Mouse (Mus musculus) kidney, postnatal 10 days (tissue): ENCODE data around the gene Slc27a1.
A peak's percentile ranks its signal among the peaks of the same experiment; 100 is the strongest.

Experiments
- DNase-seq: peaks from one replicate; pipeline ENCODE4 v3.0.0; 2021; ENCODE audit warnings: mixed read lengths

Gene Slc27a1

DNA sequence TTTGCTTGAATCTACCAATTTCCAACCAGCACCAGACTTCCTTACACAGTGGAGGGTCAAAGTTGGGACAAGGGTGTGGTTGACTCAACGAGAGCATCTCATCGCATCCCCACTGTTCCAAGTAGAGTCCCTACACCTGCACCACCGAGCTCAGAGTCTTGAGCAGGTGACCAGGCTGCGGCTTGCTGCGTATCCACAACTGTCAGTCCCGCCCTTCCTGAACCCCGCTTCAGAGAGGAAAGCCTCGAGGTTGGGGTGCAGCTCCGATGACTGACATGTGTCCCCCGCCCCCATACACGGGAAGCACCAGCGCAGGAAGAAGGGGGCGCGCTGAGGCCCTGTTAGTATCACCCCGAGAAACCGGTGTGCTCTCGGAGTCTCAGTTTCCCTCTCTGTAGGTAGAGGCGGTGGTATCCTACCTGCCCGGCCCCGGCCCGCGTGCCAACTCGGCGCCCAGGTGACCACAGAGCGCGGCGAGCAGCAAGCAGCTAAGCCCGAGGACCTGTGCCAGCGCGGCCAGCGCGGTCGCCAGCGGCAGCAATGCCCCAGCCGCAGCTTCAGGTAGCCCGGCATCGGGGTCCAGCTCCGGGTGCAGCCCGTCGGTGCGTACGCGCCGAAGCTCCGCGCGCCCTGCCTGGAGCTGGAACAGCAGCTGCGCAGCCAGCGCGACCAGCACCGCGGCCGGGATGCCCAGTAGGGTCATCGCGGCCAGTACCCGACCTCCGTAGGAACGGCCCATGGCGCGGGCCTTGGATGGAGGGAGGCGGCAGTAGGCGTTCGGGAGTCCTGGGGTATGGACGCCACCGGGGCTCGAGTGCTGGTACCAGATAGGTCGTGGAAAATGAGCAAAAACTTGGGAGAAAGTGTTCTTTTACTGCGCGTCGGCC is 10.4 kb upstream of the Slc27a1 start, which contains the start of gene Tmem221:
TSS of gene Tmem221 (minus strand) at position 801 of the 887 bp plus-strand sequence.
- no peak for DNase-seq

DNA sequence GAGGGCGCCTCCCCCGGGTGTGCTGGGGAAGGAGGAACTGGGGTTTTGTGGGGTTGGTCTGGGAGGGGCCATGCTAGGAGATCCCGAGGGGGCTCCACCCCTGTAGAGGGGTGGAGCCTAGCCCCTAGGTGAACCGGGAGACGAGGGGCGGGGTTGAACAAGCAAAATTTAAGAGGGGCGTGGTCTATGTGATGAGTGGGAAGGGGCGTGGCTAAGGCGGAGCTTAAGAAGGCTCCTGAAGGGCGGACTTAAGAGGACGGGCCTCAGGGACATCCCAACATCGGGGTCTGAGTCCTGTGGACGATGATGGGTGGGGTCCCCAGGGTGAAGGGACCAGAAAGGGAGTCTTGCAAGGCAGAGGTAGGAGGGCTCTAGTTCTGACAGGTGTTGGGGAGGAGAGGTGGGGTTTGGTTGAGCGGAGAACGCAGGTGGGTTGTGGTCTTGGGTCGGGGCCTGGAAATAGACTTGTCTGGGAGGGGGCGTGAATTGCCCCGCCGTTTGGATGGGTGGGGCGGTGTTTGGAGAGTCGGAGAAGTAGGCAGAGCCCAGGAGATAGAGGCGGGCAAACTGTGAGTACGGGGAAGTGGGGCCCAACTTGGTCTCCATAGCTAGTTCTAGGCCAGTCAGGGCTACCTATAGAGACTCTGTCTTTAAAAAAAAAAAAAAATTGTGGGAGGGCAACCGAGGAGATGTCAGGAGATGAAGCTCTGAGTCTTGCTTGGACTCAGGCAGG is 9.6 kb upstream of the Slc27a1 start:
- peak; percentile 89 for DNase-seq

DNA sequence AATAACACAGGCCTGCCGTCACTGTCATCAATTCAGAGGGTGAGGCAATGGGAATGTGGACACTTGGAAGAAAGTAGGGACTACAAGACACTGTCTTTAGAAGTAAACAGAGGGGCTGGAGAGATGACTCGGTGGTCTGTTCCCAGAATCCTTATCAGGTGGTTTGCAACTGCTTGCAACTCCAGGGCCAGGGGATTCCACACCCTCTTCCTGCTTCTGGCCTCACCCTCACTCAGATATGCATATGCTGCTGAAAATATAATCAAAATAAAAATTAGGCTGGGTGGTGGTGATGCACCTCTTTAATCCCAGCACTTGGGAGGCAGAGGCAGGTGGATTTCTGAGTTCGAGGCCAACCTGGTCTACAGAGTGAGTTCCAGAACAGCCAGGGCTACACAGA is 8.6 kb upstream of the Slc27a1 start:
- no peak for DNase-seq

DNA sequence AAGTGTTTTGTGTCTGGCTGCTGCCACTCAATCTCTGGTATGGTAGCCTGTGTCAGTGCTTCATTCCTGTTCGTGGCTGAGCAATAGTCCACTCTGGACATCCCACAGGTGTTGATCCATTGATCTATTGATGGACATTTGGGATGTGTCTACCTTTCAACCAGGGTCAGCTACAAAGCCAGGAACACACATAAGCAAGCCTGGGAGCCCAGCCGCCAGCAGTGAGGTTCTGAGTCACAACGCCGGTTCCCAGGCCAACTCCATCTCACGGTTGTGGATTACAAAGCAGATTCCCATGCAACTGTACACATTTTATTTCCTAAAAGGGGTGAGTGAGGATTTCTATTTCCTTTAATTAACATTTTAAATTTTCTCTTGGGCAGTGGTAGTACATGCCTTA is 7.9 kb upstream of the Slc27a1 start:
- DNase-seq = no peak

DNA sequence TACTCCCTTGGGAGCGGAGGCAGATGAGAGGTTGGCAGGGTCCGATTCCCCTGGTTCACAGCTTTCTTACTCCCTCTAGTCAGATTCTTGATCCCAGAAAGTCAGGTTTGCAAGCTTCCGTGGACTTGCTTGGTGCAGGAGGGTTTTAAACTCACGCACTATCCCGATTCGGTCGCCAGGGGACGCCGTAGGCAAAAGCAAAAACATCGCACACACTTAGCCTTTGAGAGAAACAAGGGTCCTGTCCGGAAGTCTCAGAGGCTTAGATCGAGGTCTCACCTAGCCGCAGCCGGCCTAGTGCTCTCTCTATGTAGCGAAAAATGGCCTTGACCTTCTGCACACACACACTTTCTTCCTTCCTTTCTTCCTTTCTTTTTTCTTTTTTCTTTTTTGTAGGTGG is 7.3 kb upstream of the Slc27a1 start:
- peak; percentile 77 for DNase-seq

DNA sequence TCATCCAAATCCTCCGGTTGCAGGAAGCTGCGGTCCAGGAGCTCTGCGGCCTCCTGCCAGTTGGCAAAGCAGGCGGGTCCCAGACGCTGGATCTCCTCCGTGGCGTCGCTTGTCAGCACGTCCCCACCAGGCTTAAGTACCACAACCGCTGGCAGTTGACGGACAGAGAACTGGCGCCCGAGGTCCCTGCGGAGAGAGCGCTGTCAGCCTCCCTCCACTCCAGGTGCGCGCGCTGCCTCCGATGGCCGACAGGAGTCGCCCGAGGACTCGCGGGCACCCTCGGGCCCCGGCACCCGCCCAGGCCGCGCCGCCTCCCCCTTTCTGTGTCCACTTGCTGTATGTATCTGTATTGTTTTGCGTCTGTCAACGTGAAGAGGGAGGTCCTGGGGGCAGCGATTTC is 5.9 kb upstream of the Slc27a1 start:
- DNase-seq = peak; percentile 89

DNA sequence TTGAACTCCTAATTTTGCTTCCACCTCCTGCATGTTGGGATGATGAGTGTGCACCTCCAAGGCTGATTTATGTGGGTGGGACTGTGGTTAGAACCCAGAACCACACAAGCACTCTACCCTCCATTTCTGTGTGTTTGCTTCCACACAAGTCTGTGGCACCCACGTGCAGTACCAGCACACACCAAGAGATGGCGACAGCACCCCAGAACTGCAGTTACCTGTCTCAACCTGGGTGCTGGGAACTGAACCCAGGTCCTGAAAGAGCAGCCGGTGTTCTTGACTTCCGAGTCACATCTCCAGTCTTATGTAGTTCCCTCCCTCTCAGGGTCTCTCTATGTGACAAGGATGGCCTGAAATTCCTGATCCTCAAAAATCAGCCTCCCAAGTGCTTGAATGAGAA is 4.7 kb upstream of the Slc27a1 start:
- no peak for DNase-seq

DNA sequence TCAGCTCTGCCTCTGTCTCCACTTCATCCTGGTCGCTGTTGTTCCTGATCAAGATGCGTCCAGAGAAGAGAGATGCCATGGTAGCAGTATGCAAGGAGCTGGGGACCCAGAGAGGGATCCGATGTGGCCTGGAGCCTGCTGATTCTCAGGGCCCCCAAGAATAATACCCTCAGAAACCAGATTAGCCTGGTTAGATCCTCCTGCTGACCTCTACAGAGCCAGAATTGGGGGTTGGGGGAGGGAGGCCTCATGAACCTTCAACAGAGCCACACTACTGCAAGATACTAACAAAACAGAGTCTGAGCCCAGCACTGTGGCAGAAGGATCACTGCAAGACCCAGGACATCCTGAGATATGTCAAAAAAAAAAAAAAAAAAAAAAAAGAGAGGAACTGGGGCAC is 2.2 kb upstream of the Slc27a1 start, which contains the start of gene Nxnl1:
TSS of gene Nxnl1 (minus strand) at position 101 of the 400 bp plus-strand sequence.
- DNase-seq = no peak

DNA sequence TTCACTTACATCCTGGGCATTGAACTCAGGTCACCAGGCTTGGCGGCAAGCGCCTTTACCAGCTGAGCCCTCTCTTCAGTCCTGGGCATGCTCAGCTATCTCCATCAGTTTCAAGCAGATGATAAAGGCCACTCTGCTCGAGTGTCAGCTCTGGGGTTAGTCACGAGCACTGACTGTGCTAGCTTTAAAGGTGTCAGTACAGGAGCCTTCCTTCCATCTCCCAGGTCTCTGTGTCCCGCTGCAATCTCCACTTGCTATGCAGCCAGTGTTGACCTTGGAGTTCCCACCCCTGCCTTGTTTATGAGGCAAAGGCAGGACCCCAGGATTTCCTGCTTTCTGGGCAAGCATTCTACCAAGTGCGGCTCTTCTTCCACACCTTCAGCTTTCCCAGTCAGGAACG is 1.1 kb upstream of the Slc27a1 start:
- DNase-seq = no peak

DNA sequence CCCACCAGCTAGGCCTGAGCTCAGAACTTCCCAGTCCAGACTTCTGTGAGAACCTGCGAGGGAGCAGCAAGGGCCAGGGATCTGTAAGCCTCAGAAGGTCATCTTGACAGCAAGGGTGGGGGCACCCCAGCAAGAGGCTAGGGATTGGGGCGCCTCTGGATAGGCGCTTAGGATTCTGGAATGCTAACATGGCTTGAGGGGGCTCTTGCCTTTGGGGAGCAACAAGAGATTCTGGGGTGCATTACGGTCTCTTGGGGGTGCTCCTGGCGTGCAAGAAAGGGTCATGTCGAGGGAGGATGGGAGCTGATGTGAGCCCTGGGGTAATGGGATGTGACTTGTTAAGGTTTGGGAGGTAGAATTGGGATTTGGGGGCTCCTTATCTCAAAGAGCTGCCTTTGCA is 259 bp downstream of the Slc27a1 start:
- DNase-seq = no peak

DNA sequence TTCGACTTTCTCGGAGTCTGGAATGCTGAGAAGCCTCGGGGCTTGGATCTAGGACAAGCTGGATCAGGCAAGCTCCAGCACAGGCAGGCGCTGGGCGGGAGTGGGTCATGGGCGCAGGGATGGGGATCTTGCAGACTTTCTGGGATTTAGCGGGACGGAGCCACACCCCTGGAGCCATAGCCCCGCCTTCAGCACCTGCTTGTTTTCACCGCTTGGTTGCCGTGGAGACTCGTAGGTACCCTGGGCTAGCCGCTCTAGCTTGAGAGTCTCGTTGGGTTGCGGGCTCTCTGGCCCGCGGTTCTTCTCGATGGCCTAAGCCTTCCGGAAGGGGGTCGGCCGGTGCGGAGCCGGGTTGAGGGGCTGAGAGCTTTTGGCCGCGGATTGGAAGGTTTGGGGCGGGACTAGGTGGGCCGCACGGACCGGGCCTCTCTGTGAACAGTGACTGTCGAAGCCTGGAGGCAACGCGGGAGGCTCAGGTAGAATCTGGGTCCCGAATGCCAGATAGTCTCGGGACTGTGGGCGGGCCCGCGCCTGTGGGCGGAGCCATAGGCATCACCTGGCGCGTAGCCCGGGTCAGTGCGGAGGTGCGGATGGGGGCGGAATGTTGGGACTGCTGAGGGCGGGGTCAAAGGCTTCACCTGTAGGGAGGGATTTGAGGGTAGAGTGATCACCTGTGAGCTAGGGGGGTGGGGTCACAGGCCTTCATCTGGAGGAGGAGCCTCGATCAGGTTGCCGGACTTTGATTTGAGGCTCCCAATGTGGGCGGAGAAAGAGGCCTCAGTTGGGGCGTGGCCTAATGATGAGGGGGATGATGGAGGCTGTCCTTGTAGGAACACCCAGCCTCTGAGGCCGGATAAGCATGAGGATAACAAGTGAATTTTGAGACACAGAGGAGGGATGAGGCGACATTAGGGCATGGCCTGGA is 946 bp downstream of the Slc27a1 start:
- DNase-seq = peak; percentile 93

DNA sequence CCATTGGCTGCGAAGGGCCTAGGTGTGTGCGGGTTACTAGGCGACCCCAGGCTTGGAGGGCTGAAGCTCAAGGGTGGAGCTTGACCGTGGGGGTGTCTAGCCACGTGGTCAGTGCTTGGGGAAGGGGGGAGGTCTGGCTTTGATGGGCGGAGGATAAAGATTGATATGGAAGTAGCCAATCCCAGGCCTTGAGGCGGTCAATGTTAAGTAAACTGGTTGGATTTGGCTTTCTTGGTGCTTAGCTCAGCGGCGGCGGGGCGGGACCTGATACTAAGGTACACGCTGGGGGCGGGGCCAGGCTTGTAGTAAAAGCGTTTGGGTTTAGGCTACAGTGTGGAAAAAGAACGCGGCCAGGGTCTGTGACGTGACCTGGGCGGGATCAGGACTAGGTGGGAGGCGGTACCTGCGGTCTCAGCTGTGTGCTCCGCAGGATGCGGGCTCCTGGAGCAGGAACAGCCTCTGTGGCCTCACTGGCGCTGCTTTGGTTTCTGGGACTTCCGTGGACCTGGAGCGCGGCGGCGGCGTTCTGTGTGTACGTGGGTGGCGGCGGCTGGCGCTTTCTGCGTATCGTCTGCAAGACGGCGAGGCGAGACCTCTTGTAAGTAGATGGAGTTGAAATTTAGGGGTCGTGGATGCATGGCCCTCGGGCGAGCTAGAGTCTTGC is 1.7 kb downstream of the Slc27a1 start:
- DNase-seq = peak; percentile 98

DNA sequence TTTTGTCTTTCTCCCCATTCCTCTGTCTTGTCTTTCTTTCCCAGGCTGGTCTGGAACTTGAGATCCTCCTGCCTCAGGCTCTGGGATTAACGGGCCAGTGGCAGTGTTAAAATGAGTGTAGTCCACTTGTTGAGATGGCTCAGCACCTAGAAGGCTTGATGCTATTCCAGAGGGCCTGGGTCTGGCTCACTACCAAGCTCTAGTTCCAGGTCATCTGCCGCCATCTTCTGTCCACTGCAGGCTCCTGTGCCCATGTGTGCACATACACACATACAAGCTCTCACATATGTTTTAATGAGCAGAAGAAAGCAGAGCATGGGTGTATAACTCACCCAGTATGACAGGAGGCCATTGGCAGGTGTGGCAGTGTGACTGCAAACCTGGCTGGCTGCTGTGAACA is 3.4 kb downstream of the Slc27a1 start:
- no peak for DNase-seq

DNA sequence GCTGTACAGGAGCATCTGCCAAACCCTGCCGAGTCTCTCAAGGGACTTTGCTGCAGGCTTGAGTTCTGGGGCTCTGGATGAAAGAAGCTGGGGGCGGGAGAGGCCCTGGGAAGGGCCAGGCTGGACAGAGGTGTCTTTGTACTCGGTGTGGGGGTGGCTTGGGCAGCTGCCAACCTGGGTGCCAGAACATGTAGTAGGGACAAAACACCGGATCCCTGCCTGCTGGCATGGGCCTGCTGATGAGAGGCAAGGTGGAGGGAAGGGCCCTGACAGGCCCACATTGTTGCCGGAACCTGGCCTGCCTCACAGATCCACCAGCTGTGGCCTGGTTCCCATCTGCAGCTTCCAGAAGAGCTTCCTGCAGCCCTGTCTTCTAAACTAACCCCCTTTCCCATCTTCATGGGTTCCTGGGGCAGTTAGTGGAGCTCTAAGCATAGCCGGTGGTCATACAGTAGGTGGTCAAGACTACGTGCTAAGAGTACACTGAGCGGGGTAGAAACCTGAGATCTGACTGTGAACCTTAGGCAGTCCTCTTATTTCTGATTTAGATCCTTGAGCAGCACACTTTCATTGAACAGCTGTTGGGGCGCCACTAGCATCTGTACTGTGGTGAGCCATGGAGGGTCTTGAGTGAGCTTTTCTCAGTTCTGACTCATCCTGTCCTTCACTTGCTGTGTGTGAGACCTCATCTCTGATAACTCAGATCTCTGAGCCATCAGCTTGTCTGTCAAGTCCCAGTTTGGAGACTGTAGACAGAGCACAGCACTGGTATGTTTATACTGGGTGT is 4.4 kb downstream of the Slc27a1 start:
- DNase-seq = peak; percentile 74

DNA sequence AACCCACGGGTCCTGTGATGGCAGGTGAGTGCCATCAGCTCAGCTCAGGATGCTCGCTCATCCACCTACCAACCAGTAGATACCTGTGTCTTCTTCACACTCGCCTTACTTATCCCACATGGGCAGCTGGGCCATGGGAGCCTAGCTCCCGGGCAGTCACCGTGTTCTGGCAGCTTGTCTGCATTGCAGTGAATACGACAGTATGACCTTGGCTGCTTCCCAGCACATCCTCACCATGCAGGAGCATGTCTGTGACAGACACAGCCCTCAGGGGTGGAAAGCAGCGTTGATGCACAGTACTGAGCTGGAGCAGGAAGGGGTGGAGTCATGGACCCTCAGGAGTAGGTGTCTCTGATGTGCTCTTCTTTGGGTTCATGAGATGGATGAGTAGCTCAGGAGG is 5.7 kb downstream of the Slc27a1 start:
- no peak for DNase-seq

DNA sequence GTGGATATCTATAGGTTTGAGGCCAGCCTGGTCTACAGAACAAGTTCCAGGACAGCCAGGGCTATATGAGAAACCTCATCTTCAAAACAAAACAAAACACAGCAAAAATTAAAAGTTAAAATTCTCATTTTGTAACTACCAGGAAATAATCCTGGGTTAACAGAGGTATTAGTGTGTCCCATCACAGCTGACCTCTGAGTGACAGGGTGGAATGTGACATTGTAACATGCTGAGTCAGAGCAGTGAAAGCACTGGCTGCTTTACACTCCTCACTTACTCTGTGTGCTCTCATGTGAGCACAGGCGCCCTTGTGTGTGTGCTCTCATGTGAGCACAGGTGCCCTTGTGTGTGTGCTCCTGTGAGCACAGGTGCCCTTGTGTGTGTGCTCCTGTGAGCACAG is 6.3 kb downstream of the Slc27a1 start:
- no peak for DNase-seq

DNA sequence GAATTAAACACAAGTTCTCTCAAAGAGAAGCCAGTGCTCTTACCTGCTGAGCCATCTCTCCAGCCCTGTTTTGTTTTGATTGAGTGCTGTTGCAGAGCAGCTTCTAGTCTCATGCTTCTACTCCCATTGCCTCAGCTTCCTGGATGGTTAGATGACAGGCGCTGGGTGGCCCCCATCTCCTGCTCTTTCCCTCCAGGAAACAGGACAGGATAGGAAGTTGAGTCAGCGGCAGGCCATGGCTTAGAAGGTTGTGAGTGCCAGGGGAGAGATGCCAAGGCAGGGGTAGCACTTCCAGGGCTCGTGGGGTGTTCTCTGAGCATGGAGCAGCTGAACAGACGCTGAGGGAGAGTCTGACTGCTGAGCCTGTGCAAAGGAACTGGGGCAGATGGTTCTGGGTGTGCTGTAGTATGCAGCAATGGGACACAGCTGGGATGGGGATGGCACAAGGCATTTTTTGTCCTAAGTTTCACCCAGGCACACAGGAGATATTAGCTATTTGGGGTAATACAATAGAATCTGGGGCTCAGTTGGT is 9.2 kb downstream of the Slc27a1 start:
- no peak for DNase-seq

DNA sequence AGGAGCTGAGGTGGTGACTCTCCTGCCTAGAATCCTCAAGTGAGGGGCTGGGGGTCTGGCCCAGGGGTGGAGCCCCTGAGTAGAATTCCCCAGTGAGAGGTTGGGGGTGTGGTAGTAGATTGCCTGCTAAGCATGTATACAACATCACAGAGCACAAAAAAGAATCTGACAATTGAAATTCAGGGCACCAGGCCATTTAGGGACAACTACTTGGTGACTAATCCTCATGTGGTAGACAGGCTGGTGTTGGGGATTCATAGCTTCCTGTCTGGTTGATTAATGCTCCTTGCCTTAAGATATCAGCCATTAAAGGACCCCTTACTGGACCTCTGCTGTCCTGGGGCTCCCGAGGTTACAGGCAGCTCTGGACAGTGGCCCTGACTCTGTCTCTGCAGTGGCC is 10.3 kb downstream of the Slc27a1 start:
- DNase-seq = no peak

DNA sequence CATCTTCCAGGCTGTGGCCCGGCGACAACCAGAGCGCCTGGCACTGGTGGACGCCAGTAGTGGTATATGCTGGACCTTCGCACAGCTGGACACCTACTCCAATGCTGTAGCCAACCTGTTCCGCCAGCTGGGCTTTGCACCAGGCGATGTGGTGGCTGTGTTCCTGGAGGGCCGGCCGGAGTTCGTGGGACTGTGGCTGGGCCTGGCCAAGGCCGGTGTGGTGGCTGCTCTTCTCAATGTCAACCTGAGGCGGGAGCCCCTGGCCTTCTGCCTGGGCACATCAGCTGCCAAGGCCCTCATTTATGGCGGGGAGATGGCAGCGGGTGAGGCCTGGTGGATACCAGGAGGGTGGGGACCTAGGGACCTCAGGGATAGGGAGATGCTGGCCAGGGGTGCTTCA is 10.8 kb downstream of the Slc27a1 start:
- no peak for DNase-seq

DNA sequence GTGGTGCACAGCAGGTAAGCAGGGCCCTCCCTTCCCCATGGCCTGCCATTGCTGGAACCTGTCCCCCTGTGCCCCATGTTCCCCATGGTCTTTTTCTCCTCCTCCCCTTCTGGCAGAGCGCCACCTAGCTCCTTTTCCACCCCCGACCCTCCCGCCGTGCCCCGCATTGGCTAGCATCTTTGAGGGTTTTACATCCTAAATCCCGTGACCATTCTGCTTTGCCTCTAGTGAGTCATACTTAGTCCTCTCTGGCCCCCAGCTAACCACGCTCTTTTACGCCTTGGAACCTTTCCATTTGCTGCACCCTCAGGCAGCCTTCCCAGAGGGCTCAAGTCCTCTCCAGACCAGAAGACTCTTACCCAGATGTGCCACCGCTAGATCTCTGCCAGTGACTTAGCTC is 11.5 kb downstream of the Slc27a1 start:
- no peak for DNase-seq

DNA sequence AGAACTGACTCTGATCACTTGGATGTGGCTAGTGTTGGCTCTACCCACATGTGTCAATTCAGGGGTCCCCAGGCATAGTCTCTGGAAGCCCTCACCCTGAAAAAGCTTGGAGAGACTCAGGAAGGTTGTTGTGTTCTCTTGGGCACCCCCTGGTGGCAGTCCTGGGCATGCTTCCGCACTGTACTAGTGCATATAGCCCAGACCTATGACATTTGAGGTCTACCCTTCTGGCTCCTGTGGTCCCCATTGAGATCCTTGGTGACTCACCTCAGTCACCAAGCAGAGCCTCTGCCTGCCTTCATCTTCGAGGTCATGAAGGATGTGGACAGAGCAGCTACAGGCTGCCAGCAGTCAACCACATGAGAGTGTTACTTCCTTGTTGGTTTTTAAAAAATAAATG is 18.2 kb downstream of the Slc27a1 start:
- peak; percentile 75 for DNase-seq
